Comparison of ENCODE assay signal across 41 mouse cellular contexts in the genomic region with DNA sequence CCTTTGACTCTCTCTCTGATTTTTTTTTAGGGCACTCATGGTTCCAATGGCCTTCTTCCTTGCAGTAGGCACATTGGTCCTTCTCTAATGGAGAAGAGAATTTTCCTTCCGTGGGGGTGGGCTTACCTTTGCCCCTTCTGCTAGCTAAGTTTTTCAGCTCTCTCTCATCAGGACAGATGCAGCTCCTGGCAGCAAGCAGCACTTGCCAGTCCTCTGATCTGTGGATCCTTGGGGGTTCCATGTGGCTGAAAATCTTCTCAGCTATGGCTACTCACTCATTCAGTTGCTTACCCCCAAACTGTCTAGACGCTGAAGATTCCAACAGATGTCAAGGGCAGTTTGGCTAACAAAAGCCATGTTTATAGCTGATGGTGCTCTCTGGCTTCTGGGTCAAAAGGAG. TPM values are rescaled to one million over a fixed set of nuclear protein-coding genes. Genes with fewer than 3 reads are reported as not detected.
"Had no signal": no experiment of that assay in that cellular context is flagged by ENCODE, and none has a peak within 500 bp of the region (broad histone marks: within the 10 kb centered on the region; RNA-seq: fewer than 3 reads in every experiment).

No protein-coding gene starts in this region.

- DNase-seq: gastrocnemius, postnatal 14 days; gastrocnemius, postnatal 36 days; heart, adult 2 months; heart, postnatal 10 days; kidney, adult 11 months; kidney, adult 2 months; kidney, adult 9 months; kidney, postnatal 14 days; kidney, postnatal 36 days; layer of hippocampus, adult 9-11 months; layer of hippocampus, postnatal 36 days; left cerebral cortex, postnatal 4 days had no signal

- H3K9ac ChIP-seq: heart, embryonic 12.5 days; hindbrain, embryonic 13.5 days; hindbrain, embryonic 15.5 days; kidney, embryonic 15.5 days; limb, embryonic 13.5 days; limb, embryonic 15.5 days; liver, embryonic 15.5 days had no signal

- H3K27ac ChIP-seq: heart, adult 2 months; hindbrain, embryonic 13.5 days; hindbrain, embryonic 15.5 days; hindbrain, postnatal 0 days; kidney, embryonic 15.5 days; kidney, postnatal 0 days; limb, embryonic 13.5 days; limb, embryonic 15.5 days had no signal

- H3K27me3 ChIP-seq: heart, embryonic 12.5 days; hindbrain, embryonic 13.5 days; hindbrain, embryonic 15.5 days; kidney, embryonic 15.5 days; limb, embryonic 13.5 days; limb, embryonic 15.5 days; liver, embryonic 15.5 days had no signal

- H3K4me3 ChIP-seq: heart, adult 2 months; heart, embryonic 12.5 days; hindbrain, embryonic 13.5 days; hindbrain, embryonic 15.5 days; kidney, embryonic 15.5 days; limb, embryonic 13.5 days; limb, embryonic 15.5 days; liver, embryonic 15.5 days had no signal

- H3K4me2 ChIP-seq: heart, embryonic 12.5 days; hindbrain, embryonic 13.5 days; hindbrain, embryonic 15.5 days; kidney, embryonic 15.5 days; limb, embryonic 13.5 days; limb, embryonic 15.5 days; liver, embryonic 15.5 days had no signal

- H3K9me3 ChIP-seq: heart, embryonic 12.5 days; hindbrain, embryonic 13.5 days; hindbrain, embryonic 15.5 days; kidney, embryonic 15.5 days; limb, embryonic 13.5 days; limb, embryonic 15.5 days; liver, embryonic 15.5 days had no signal

- ATAC-seq: hindbrain, postnatal 0 days; intestine, embryonic 16.5 days had no signal

- H3K36me3 ChIP-seq: heart, embryonic 12.5 days; hindbrain, embryonic 13.5 days; hindbrain, embryonic 15.5 days; kidney, embryonic 15.5 days; limb, embryonic 13.5 days; limb, embryonic 15.5 days; liver, embryonic 15.5 days had no signal

RNA-seq across cellular contexts. Expression of gene Cd59b, which starts 23.7 kb away (rescaled TPM):
- total RNA-seq: hindbrain, postnatal 0 days had no signal

RNA-seq across cellular contexts. Expression of gene Gm10799, which starts 25.0 kb away (rescaled TPM):
- total RNA-seq: gastrocnemius, adult 18-20 months; gastrocnemius, adult 8-10 months; gastrocnemius, postnatal 14 days; gastrocnemius, postnatal 36 days; heart, adult 2 months; heart, postnatal 10 days; heart, postnatal 25 days; hematopoietic stem cell, adult 5-6 weeks; hindbrain, postnatal 0 days; layer of hippocampus, adult 18-20 months; layer of hippocampus, adult 8-10 months; layer of hippocampus, postnatal 14 days; layer of hippocampus, postnatal 36 days; left cerebral cortex, adult 18-20 months; left cerebral cortex, adult 8-10 months; left cerebral cortex, postnatal 10 days; left cerebral cortex, postnatal 25 days; left cerebral cortex, postnatal 4 days; liver, adult 2 months had no signal
- polyA plus RNA-seq: gonadal fat pad, adult 2 months; heart, adult 2 months; heart, embryonic 12.5 days; heart, embryonic 14.5 days; heart, embryonic 16.5 days; hindbrain, embryonic 11.5 days; hindbrain, embryonic 13.5 days; hindbrain, embryonic 15.5 days; hindbrain, postnatal 0 days; intestine, embryonic 14.5 days; intestine, embryonic 16.5 days; kidney, adult 2 months; kidney, embryonic 15.5 days; kidney, postnatal 0 days; large intestine, adult 2 months; limb, embryonic 11.5 days; limb, embryonic 13.5 days; limb, embryonic 15.5 days; liver, adult 2 months; liver, embryonic 15.5 days had no signal

RNA-seq across cellular contexts. Expression of gene Gm10912, which starts 27.7 kb away (rescaled TPM):
- total RNA-seq: hematopoietic stem cell, adult 5-6 weeks; hindbrain, postnatal 0 days; layer of hippocampus, postnatal 14 days had no signal
- polyA plus RNA-seq: heart, embryonic 12.5 days; heart, embryonic 14.5 days; heart, embryonic 16.5 days; hindbrain, embryonic 11.5 days; hindbrain, embryonic 13.5 days; hindbrain, embryonic 15.5 days; hindbrain, postnatal 0 days; intestine, embryonic 14.5 days; intestine, embryonic 16.5 days; kidney, embryonic 15.5 days; kidney, postnatal 0 days; large intestine, adult 2 months; limb, embryonic 11.5 days had no signal

RNA-seq across cellular contexts. Expression of gene A930018P22Rik, which starts 29.3 kb away (rescaled TPM):
- total RNA-seq: hematopoietic stem cell, adult 5-6 weeks; layer of hippocampus, postnatal 14 days; layer of hippocampus, postnatal 36 days; left cerebral cortex, adult 18-20 months; left cerebral cortex, adult 8-10 months; left cerebral cortex, postnatal 10 days; left cerebral cortex, postnatal 25 days; left cerebral cortex, postnatal 4 days had no signal
- polyA plus RNA-seq: heart, adult 2 months; heart, embryonic 14.5 days; heart, embryonic 16.5 days; hindbrain, embryonic 11.5 days; hindbrain, embryonic 13.5 days; hindbrain, embryonic 15.5 days; hindbrain, postnatal 0 days; intestine, embryonic 14.5 days; large intestine, adult 2 months; limb, embryonic 11.5 days; limb, embryonic 13.5 days; limb, embryonic 15.5 days had no signal
